In the genomic region with DNA sequence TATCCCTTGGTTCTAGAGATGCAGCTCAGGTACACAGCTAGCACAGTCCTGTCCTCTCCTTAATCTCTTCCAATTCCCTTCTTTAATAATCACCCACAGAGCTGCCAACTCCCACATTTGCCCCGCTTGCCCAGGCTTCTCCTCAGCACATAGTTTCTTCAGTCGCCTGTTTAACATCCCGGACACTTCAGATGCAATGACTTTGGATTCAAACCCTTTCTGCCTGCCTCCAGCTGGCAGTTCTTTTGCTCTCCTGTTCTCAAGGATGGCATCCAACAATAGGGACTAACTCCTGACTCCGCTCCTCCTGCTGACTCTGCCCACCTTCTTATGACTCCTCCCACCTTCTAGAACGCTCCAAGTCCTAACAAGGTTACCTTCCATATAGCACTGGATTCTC, we compare ENCODE assay signal across 27 mouse cellular contexts.
A peak's percentile ranks its signal among the peaks of the same experiment; 100 is the strongest.
DNase-seq lines count a peak whose midpoint lies in the region; ATAC-seq and TF ChIP-seq lines count a peak whose summit lies in the region.
"Had no signal": no experiment of that assay in that cellular context is flagged by ENCODE, and none has a peak within 500 bp of the region (broad histone marks: within the 10 kb centered on the region; RNA-seq: fewer than 3 reads in every experiment).

No protein-coding gene starts in this region.

- no peaks in the 10 kb centered on the region for H3K27me3 ChIP-seq in heart, embryonic 13.5 days (replicated peaks)
- H3K27me3 ChIP-seq in liver, adult 2 months (ENCODE audit: control insufficient read depth, insufficient read depth, low read length): no peaks in the 10 kb centered on the region
- H3K27me3 ChIP-seq: embryonic facial prominence, embryonic 15.5 days; hindbrain, embryonic 13.5 days; neural tube, embryonic 15.5 days; Patski had no signal

- H3K36me3 ChIP-seq in heart, embryonic 13.5 days: no peaks in the 10 kb centered on the region
- H3K36me3 ChIP-seq in liver, adult 2 months (ENCODE audit: control insufficient read depth, insufficient read depth, low read length): no peaks in the 10 kb centered on the region
- H3K36me3 ChIP-seq: embryonic facial prominence, embryonic 10.5 days; embryonic facial prominence, embryonic 15.5 days; hindbrain, embryonic 13.5 days; neural tube, embryonic 15.5 days had no signal

- no peak for ATAC-seq in heart, embryonic 13.5 days (ENCODE audit: extremely low read depth, insufficient number of reproducible peaks, low FRiP score, low TSS enrichment)
- ATAC-seq: forebrain, embryonic 16.5 days; intestine, embryonic 16.5 days; Patski had no signal

- no peaks in the 10 kb centered on the region for H3K9me3 ChIP-seq in heart, embryonic 13.5 days
- H3K9me3 ChIP-seq: embryonic facial prominence, embryonic 10.5 days; embryonic facial prominence, embryonic 15.5 days; hindbrain, embryonic 13.5 days; neural tube, embryonic 15.5 days had no signal

- H3K4me1 ChIP-seq in heart, embryonic 13.5 days: peaks cover 54% of the 10 kb centered on the region
- H3K4me1 ChIP-seq in liver, adult 2 months (ENCODE audit: control insufficient read depth, insufficient read depth, low read length): peaks cover 5% of the 10 kb centered on the region; the same call in 1 of the 2 replicates

- peak; percentile 92 for DNase-seq in heart, adult 11 months
- DNase-seq in heart, postnatal 14 days: no peak
- no peak for DNase-seq in heart, postnatal 25 days (ENCODE audit: low spot score)
- DNase-seq in liver, adult 2 months (ENCODE audit: extremely low read depth, low read depth, low spot score): no peak
- no peak for DNase-seq in liver
- DNase-seq: cerebellum, adult 8-10 months; cerebellum, postnatal 25 days; gastrocnemius, adult 2 months; gastrocnemius, postnatal 36 days; kidney, adult 8-10 months; layer of hippocampus, adult 9-11 months; lung, adult 2 months; lung, postnatal 10 days; midbrain, embryonic 14.5 days; retina, postnatal 1 day; right cerebral cortex, postnatal 14 days; thymus, postnatal 36 days had no signal

- no peaks in the 10 kb centered on the region for H3K79me2 ChIP-seq in liver, adult 2 months (ENCODE audit: control insufficient read depth, insufficient read depth, low read length)

- H3K4me3 ChIP-seq in heart, embryonic 13.5 days: no peak overlapping the region
- H3K4me3 ChIP-seq in liver, adult 2 months (ENCODE audit: insufficient read depth, low read depth, low read length): no peak overlapping the region
- H3K4me3 ChIP-seq: embryonic facial prominence, embryonic 10.5 days; embryonic facial prominence, embryonic 15.5 days; gastrocnemius, adult 2 months; hindbrain, embryonic 13.5 days; neural tube, embryonic 15.5 days had no signal

- H3K9ac ChIP-seq in heart, embryonic 13.5 days: no peak overlapping the region
- H3K9ac ChIP-seq in liver, adult 2 months (ENCODE audit: low read depth, low read length): no peak overlapping the region
- H3K9ac ChIP-seq: embryonic facial prominence, embryonic 15.5 days; hindbrain, embryonic 13.5 days; liver, embryonic 14.5 days; neural tube, embryonic 15.5 days had no signal

- peak overlapping the region; percentile 38 for H3K27ac ChIP-seq in heart, embryonic 13.5 days (replicated peaks)
- peak overlapping the region; percentile 52 for H3K27ac ChIP-seq in liver, adult 2 months (replicated peaks; ENCODE audit: insufficient read depth, low read depth, low read length)
- H3K27ac ChIP-seq: embryonic facial prominence, embryonic 15.5 days; gastrocnemius, adult 2 months; hindbrain, embryonic 13.5 days; liver, embryonic 14.5 days; macrophage; neural tube, embryonic 15.5 days had no signal

- TF ChIP-seq POLR2A in liver, adult 2 months (IDR thresholded peaks at IDR 0.05; ENCODE audit: extremely low read depth, insufficient read depth, low read length): no peak

- no peak for TF ChIP-seq CTCF in liver, adult 2 months (IDR thresholded peaks at IDR 0.05; ENCODE audit: low read depth, low read length)

- H3K4me2 ChIP-seq in heart, embryonic 13.5 days: no peak overlapping the region
- H3K4me2 ChIP-seq: embryonic facial prominence, embryonic 15.5 days; hindbrain, embryonic 13.5 days; neural tube, embryonic 15.5 days had no signal

- 76% methylated on average over 5 of the region's 5 CpGs for WGBS in heart, embryonic 13.5 days
- WGBS in liver, adult 2 months: 94% methylated on average over 5 of the region's 5 CpGs

- intact Hi-C loops in heart, postnatal 14 days (cut with DNase I): no loop called here
- intact Hi-C loops in heart, postnatal 25 days (cut with DNase I): no loop called here
